In genomic region chr11:76454492-76454891, GRCm38 (mm10) we compare ENCODE assay signal across 8 mouse cellular contexts. TPM values are rescaled to one million over a fixed set of nuclear protein-coding genes. Genes with fewer than 3 reads are reported as not detected.
DNase-seq lines count a peak whose midpoint lies in the region; ATAC-seq and TF ChIP-seq lines count a peak whose summit lies in the region.

No protein-coding gene starts in this region.

- H3K4me1 ChIP-seq in forebrain, embryonic 10.5 days, result peaks cover 32% of the 10 kb centered on the region
- peaks cover 13% of the 10 kb centered on the region for H3K4me1 ChIP-seq in forebrain, embryonic 16.5 days (replicated peaks; ENCODE audit: control insufficient read depth, insufficient read depth, low read length)
- H3K4me1 ChIP-seq in embryonic facial prominence, embryonic 10.5 days, result peaks cover 24% of the 10 kb centered on the region
- H3K4me1 ChIP-seq in spleen, adult 2 months (ENCODE audit: control insufficient read depth, insufficient read depth, insufficient read length), result peaks cover 12% of the 10 kb centered on the region; the same call in 1 of the 2 replicates

- TF ChIP-seq CTCF in spleen, adult 2 months (IDR thresholded peaks at IDR 0.05; ENCODE audit: extremely low read depth, insufficient read depth, insufficient read length, insufficient replicate concordance), result peak; percentile 91; the same call in 1 of the 2 replicates

- no peak for ATAC-seq in forebrain, embryonic 16.5 days
- peak; percentile 69; the same call in 1 of the 2 replicates for ATAC-seq in megakaryocyte-erythroid progenitor cell, adult 5-6 weeks (replicated peaks; ENCODE audit: low FRiP score, low TSS enrichment, poor library complexity, severe bottlenecking)

- no peak overlapping the region for H3K4me3 ChIP-seq in forebrain, embryonic 10.5 days
- H3K4me3 ChIP-seq in forebrain, embryonic 16.5 days (replicated peaks; ENCODE audit: low read length), result no peak overlapping the region
- H3K4me3 ChIP-seq in embryonic facial prominence, embryonic 10.5 days, result no peak overlapping the region
- H3K4me3 ChIP-seq in spleen, adult 2 months (ENCODE audit: extremely low read depth, insufficient read depth, insufficient read length), result no peak overlapping the region

- peaks cover 8% of the 10 kb centered on the region; the same call in 1 of the 2 replicates for H3K27me3 ChIP-seq in forebrain, embryonic 10.5 days (ENCODE audit: poor library complexity, severe bottlenecking)
- no peaks in the 10 kb centered on the region for H3K27me3 ChIP-seq in forebrain, embryonic 16.5 days (replicated peaks; ENCODE audit: control insufficient read depth, insufficient read depth, low read length)
- H3K27me3 ChIP-seq in embryonic facial prominence, embryonic 10.5 days (replicated peaks; ENCODE audit: low read depth, poor library complexity, severe bottlenecking), result no peaks in the 10 kb centered on the region
- H3K27me3 ChIP-seq in spleen, adult 2 months (ENCODE audit: control insufficient read depth, insufficient read depth, low read length), result no peaks in the 10 kb centered on the region

- no peak overlapping the region for H3K9ac ChIP-seq in forebrain, embryonic 16.5 days (replicated peaks; ENCODE audit: low read depth, low read length)

- TF ChIP-seq POLR2A in spleen, adult 2 months (IDR thresholded peaks at IDR 0.05; ENCODE audit: low read depth, low read length), result no peak

- no peak overlapping the region for H3K4me2 ChIP-seq in forebrain, embryonic 16.5 days (ENCODE audit: low read length)

- DNase-seq in forebrain, embryonic 10.5 days (ENCODE audit: extremely low spot score, low spot score), result peak; percentile 68
- DNase-seq in adrenal gland, postnatal 10 days, result peak; percentile 85
- peak; percentile 83 for DNase-seq in embryonic facial prominence, embryonic 10.5 days (ENCODE audit: low spot score)
- DNase-seq in heart, postnatal 14 days, result peak; percentile 83 to 88
- DNase-seq in layer of hippocampus, adult 9-11 months, result peak; percentile 55
- peak; percentile 30 to 62 for DNase-seq in spleen, adult 2 months (ENCODE audit: low read depth in 1 of 2, low spot score in 2 of 2)

- intact Hi-C loops in heart, postnatal 14 days (cut with DNase I), result loop anchor here (2.0 to 10.0 kb wide), 4 partner anchors 36 to 202 kb away; no protein-coding TSS in a partner anchor

- peaks cover 54% of the 10 kb centered on the region for H3K36me3 ChIP-seq in forebrain, embryonic 10.5 days (replicated peaks)
- H3K36me3 ChIP-seq in forebrain, embryonic 16.5 days (ENCODE audit: control insufficient read depth, insufficient read depth), result peaks cover 16% of the 10 kb centered on the region
- H3K36me3 ChIP-seq in embryonic facial prominence, embryonic 10.5 days (replicated peaks), result peaks cover 58% of the 10 kb centered on the region
- H3K36me3 ChIP-seq in spleen, adult 2 months (ENCODE audit: control insufficient read depth, insufficient read depth, low read length), result peaks cover 6% of the 10 kb centered on the region; the same call in 1 of the 2 replicates

- no peak overlapping the region for H3K27ac ChIP-seq in forebrain, embryonic 10.5 days
- H3K27ac ChIP-seq in forebrain, embryonic 16.5 days (ENCODE audit: low read length), result no peak overlapping the region
- H3K27ac ChIP-seq in embryonic facial prominence, embryonic 10.5 days (replicated peaks), result no peak overlapping the region
- no peak overlapping the region for H3K27ac ChIP-seq in spleen, adult 2 months (ENCODE audit: insufficient read depth, low read length)

- 60% methylated on average over 5 of the region's 5 CpGs for WGBS in forebrain, embryonic 10.5 days
- WGBS in forebrain, embryonic 16.5 days, result 53% methylated on average over 5 of the region's 5 CpGs
- 59% methylated on average over 5 of the region's 5 CpGs for WGBS in embryonic facial prominence, embryonic 10.5 days
- 80% methylated on average over 5 of the region's 5 CpGs for WGBS in spleen, adult 2 months

- H3K9me3 ChIP-seq in forebrain, embryonic 10.5 days, result no peaks in the 10 kb centered on the region
- no peaks in the 10 kb centered on the region for H3K9me3 ChIP-seq in forebrain, embryonic 16.5 days (ENCODE audit: control insufficient read depth, low read length)
- no peaks in the 10 kb centered on the region for H3K9me3 ChIP-seq in embryonic facial prominence, embryonic 10.5 days

RNA-seq across cellular contexts. Expression of gene Timm22, which starts 47.7 kb away (rescaled TPM):
- polyA plus RNA-seq in forebrain, embryonic 10.5 days (2016; fragmentation: Nextera tagmentation; extraction: Ambion mirVana), result 127 and 128 TPM in 2 replicates
- polyA plus RNA-seq in forebrain, embryonic 16.5 days (2015; fragmentation: Nextera tagmentation; extraction: Ambion mirVana), result 94.0 and 101 TPM in 2 replicates
- 10 to 100 TPM; 45.2 to 47.5 TPM for total RNA-seq in adrenal gland, postnatal 10 days (2021)
- polyA plus RNA-seq in embryonic facial prominence, embryonic 10.5 days (2016; fragmentation: Nextera tagmentation; extraction: Ambion mirVana), result 135 and 144 TPM in 2 replicates
- 10 to 100 TPM; 41.3 to 46.9 TPM for total RNA-seq in heart, postnatal 14 days (2021)
- total RNA-seq in megakaryocyte-erythroid progenitor cell, adult 5-6 weeks (2014; fragmentation: Nextera tagmentation), result 24.6 and 28.1 TPM in 2 replicates
- total RNA-seq in megakaryocyte-erythroid progenitor cell, adult 5-6 weeks (2017), result 8.6 and 11.2 TPM in 2 replicates
- 7.5 and 10.0 TPM in 2 replicates for polyA plus RNA-seq in spleen, adult 2 months (2012; rRNA removed)

RNA-seq across cellular contexts. Expression of gene Nxn, which starts 55.6 kb away (rescaled TPM):
- 55.4 and 62.3 TPM in 2 replicates for polyA plus RNA-seq in forebrain, embryonic 10.5 days (2016; fragmentation: Nextera tagmentation; extraction: Ambion mirVana)
- polyA plus RNA-seq in forebrain, embryonic 16.5 days (2015; fragmentation: Nextera tagmentation; extraction: Ambion mirVana), result 14.5 and 15.6 TPM in 2 replicates
- 10 to 100 TPM; 22.5 to 25.0 TPM for total RNA-seq in adrenal gland, postnatal 10 days (2021)
- polyA plus RNA-seq in embryonic facial prominence, embryonic 10.5 days (2016; fragmentation: Nextera tagmentation; extraction: Ambion mirVana), result 41.1 and 42.0 TPM in 2 replicates
- 10 to 100 TPM; 15.5 to 17.4 TPM for total RNA-seq in heart, postnatal 14 days (2021)
- 3.0 and 8.8 TPM in 2 replicates for total RNA-seq in megakaryocyte-erythroid progenitor cell, adult 5-6 weeks (2014; fragmentation: Nextera tagmentation)
- 4.0 and 4.5 TPM in 2 replicates for total RNA-seq in megakaryocyte-erythroid progenitor cell, adult 5-6 weeks (2017)
- polyA plus RNA-seq in spleen, adult 2 months (2012; rRNA removed), result 6.9 and 8.8 TPM in 2 replicates
